Comparison of ENCODE assay signal across 8 mouse cellular contexts in the genomic region with DNA sequence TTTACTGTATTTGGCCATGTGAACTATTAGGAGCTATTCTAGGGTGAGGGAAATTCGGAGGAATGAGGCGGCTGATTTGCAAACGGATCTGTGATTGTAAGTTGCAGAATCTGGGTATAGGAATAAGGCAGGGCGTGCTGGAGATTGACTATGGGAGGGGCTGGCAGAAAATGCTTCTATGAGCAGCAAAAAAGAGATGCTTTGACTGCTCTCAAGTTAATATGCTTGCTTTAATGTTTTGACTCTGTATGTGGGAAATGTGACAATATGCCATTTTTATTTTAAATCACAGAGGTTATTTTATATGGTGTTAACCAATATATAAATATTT.
DNase-seq lines count a peak whose midpoint lies in the region; ATAC-seq and TF ChIP-seq lines count a peak whose summit lies in the region.

No protein-coding gene starts in this region.

- TF ChIP-seq CTCF in lung, postnatal 0 days (IDR thresholded peaks at IDR 0.05) = no peak
- no peak for TF ChIP-seq CTCF in stomach, postnatal 0 days (IDR thresholded peaks at IDR 0.05; ENCODE audit: low read depth)

- H3K4me1 ChIP-seq in lung, postnatal 0 days (ENCODE audit: insufficient read depth, low read depth, low read length) = no peaks in the 10 kb centered on the region
- H3K4me1 ChIP-seq in limb, embryonic 15.5 days = peaks cover 4% of the 10 kb centered on the region
- H3K4me1 ChIP-seq in stomach, postnatal 0 days (replicated peaks; ENCODE audit: control insufficient read depth, insufficient read depth) = no peaks in the 10 kb centered on the region

- 78% methylated on average over 4 of the region's 4 CpGs for WGBS in lung, postnatal 0 days
- WGBS in limb, embryonic 15.5 days = 60% methylated on average over 4 of the region's 4 CpGs
- 49% methylated on average over 4 of the region's 4 CpGs for WGBS in stomach, postnatal 0 days

- H3K27me3 ChIP-seq in lung, postnatal 0 days (replicated peaks; ENCODE audit: insufficient read depth, low read length) = no peaks in the 10 kb centered on the region
- no peaks in the 10 kb centered on the region for H3K27me3 ChIP-seq in limb, embryonic 15.5 days
- no peaks in the 10 kb centered on the region for H3K27me3 ChIP-seq in stomach, postnatal 0 days (ENCODE audit: control insufficient read depth, insufficient read depth, low read length)

- H3K4me3 ChIP-seq in lung, postnatal 0 days (ENCODE audit: low read depth, low read length) = no peak overlapping the region
- H3K4me3 ChIP-seq in limb, embryonic 15.5 days = peak overlapping the region; percentile 23
- H3K4me3 ChIP-seq in stomach, postnatal 0 days (ENCODE audit: low read depth, low read length) = peak overlapping the region; percentile 21

- peak; percentile 9 to 35 for DNase-seq in frontal cortex, postnatal 25 days (ENCODE audit: low spot score in 2 of 2)
- no peak for DNase-seq in frontal cortex, postnatal 14 days (ENCODE audit: low spot score in 2 of 2)
- no peak for DNase-seq in lung, postnatal 0 days (ENCODE audit: low spot score)
- DNase-seq in lung, postnatal 36 days = no peak
- no peak for DNase-seq in stomach, postnatal 0 days (ENCODE audit: low spot score)
- DNase-seq in kidney, postnatal 10 days = no peak

- peak overlapping the region; percentile 29; the same call in 1 of the 2 replicates for H3K4me2 ChIP-seq in lung, postnatal 0 days (replicated peaks; ENCODE audit: low read depth, low read length)
- H3K4me2 ChIP-seq in limb, embryonic 15.5 days = peak overlapping the region; percentile 43
- peak overlapping the region; percentile 53 for H3K4me2 ChIP-seq in stomach, postnatal 0 days (replicated peaks; ENCODE audit: low read depth)

- ATAC-seq in lung, postnatal 0 days = no peak
- no peak for ATAC-seq in limb, embryonic 15.5 days (ENCODE audit: insufficient number of reproducible peaks, low FRiP score, low TSS enrichment, low read depth)
- ATAC-seq in stomach, postnatal 0 days (ENCODE audit: low FRiP score, low TSS enrichment) = peak; percentile 45; the same call in 1 of the 2 replicates
- no peak for ATAC-seq in erythroid progenitor cell, adult 5-6 weeks (replicated peaks; ENCODE audit: low FRiP score, poor library complexity, severe bottlenecking)

- H3K27ac ChIP-seq in lung, postnatal 0 days (ENCODE audit: low read length) = no peak overlapping the region
- no peak overlapping the region for H3K27ac ChIP-seq in limb, embryonic 15.5 days
- H3K27ac ChIP-seq in stomach, postnatal 0 days (replicated peaks) = no peak overlapping the region

- no peaks in the 10 kb centered on the region for H3K9me3 ChIP-seq in lung, postnatal 0 days (ENCODE audit: low read length)
- H3K9me3 ChIP-seq in limb, embryonic 15.5 days = no peaks in the 10 kb centered on the region
- no peaks in the 10 kb centered on the region for H3K9me3 ChIP-seq in stomach, postnatal 0 days (ENCODE audit: control insufficient read depth, low read length)

- no peak for TF ChIP-seq EP300 in lung, postnatal 0 days (IDR thresholded peaks at IDR 0.05)
- TF ChIP-seq EP300 in stomach, postnatal 0 days (optimal IDR thresholded peaks at IDR 0.05) = no peak

- H3K9ac ChIP-seq in lung, postnatal 0 days (replicated peaks; ENCODE audit: low read depth) = no peak overlapping the region
- no peak overlapping the region for H3K9ac ChIP-seq in limb, embryonic 15.5 days
- no peak overlapping the region for H3K9ac ChIP-seq in stomach, postnatal 0 days (ENCODE audit: low read length)

- H3K36me3 ChIP-seq in lung, postnatal 0 days (ENCODE audit: insufficient read depth, low read length) = no peaks in the 10 kb centered on the region
- H3K36me3 ChIP-seq in limb, embryonic 15.5 days = no peaks in the 10 kb centered on the region
- H3K36me3 ChIP-seq in stomach, postnatal 0 days (ENCODE audit: control insufficient read depth, insufficient read depth, low read length) = no peaks in the 10 kb centered on the region

Comparison
In these comparisons a context has a peak if more than half of its experiments do, and no peak if none do; other contexts are left out.
1. DNase-seq: peak in frontal cortex, postnatal 25 days (2 of 2); none in frontal cortex, postnatal 14 days (0 of 2), lung, postnatal 0 days (single experiment), lung, postnatal 36 days (single experiment), stomach, postnatal 0 days (single experiment) and kidney, postnatal 10 days (single experiment).
2. Peak in every context shown above with its lines, with median percentiles within 50 percentile points of each other: H3K4me2 ChIP-seq.